Mouse (Mus musculus) limb, embryonic 15.5 days (tissue): ENCODE measurements around the gene Gramd1b. TPM values are rescaled to one million over a fixed set of nuclear protein-coding genes. Genes with fewer than 3 reads are reported as not detected.

Source experiments
- ATAC-seq: fragments of 200-750 bp; cut with Nextera tagmentation; 2 replicates; pipeline ENCODE4 v1.8.0; 2017; ENCODE audit warnings: low read depth, moderate TSS enrichment; ENCODE audit not compliant: insufficient number of reproducible peaks, low FRiP score, low TSS enrichment
- H3K27ac ChIP-seq: fragments of 300-500 bp; sonication (generic); 2 replicates; pipeline ENCODE4 v1.5.1; 2015; ENCODE audit warnings: moderate library complexity, mild to moderate bottlenecking, inconsistent platforms
- H3K27me3 ChIP-seq: fragments of 300-500 bp; sonication (generic); 2 replicates; pipeline ENCODE4 v1.6.1; 2015; ENCODE audit warnings: inconsistent platforms
- H3K36me3 ChIP-seq: fragments of 300-500 bp; sonication (generic); 2 replicates; pipeline ENCODE4 v1.6.1; 2015; ENCODE audit warnings: inconsistent platforms
- H3K4me1 ChIP-seq: fragments of 300-500 bp; sonication (generic); 2 replicates; pipeline ENCODE4 v1.6.1; 2015; ENCODE audit warnings: inconsistent platforms
- H3K4me2 ChIP-seq: fragments of 300-500 bp; sonication (generic); 2 replicates; pipeline ENCODE4 v1.6.1; 2015; ENCODE audit warnings: mild to moderate bottlenecking, inconsistent platforms
- H3K4me3 ChIP-seq: fragments of 300-500 bp; sonication (generic); 2 replicates; pipeline ENCODE4 v1.5.1; 2015; ENCODE audit warnings: mild to moderate bottlenecking, inconsistent platforms
- H3K9ac ChIP-seq: fragments of 300-500 bp; sonication (generic); 2 replicates; pipeline ENCODE4 v1.6.1; 2015; ENCODE audit warnings: inconsistent platforms
- H3K9me3 ChIP-seq: fragments of 300-500 bp; sonication (generic); 2 replicates; pipeline ENCODE4 v1.6.1; 2016; ENCODE audit warnings: inconsistent platforms
- WGBS: fragments of 180-500 bp; shearing (Covaris S2); methylation state at CpG from one replicate; pipeline ENCODE4 v1.1.7; 2015; 5-methylcytosine and 5-hydroxymethylcytosine counted together
- polyA plus RNA-seq: library from polyadenylated mRNA; unstranded; fragments of >200 nt; fragmentation: Nextera tagmentation; extraction: Ambion mirVana; gene quantifications from 2 replicates; pipeline ENCODE4 v1.2.1, GENCODE M21; 2015

Gene Gramd1b
- polyA plus RNA-seq, 1 experiment from 2014 or later: 3.2 TPM

DNA sequence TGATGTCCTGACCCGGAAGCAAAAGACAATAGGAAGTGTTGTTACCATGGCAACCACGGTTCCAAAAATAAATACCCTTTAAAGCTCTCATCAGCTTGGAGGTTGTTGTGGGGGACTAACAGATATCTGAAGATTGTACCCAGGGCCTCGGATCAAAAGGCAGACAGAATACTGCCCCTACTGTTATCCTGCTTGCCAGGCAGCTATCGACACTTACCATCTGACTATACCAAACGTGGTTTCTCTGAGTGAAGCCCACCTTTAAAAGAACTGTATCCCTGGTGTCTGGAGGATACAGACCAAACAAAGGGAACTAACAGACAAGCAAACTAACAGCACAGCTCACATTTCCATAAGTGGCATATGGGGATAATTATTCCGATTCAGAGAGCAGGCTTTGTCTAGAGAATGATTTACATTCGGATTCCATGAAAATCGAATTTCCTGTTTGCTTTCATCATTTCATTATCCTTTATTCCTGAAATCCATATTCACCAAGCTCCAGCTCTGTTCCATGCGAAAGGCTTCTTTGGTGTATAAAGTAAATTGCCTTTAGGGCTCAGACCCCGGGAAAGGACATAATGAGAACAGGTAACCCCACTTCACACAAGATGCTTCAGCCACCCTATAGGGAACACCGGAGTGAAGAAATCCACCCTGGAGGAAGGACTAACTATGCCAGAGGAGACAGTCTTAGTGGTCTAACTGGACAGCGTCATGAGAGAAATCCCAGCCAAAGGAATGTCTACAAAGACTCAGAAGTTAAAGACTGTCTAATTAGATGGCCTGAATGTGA lies 92.3 kb downstream of the Gramd1b start:
- no peaks in the 10 kb centered on the region for H3K36me3 ChIP-seq
- no peaks in the 10 kb centered on the region for H3K4me1 ChIP-seq
- H3K4me3 ChIP-seq: no peak overlapping the region
- H3K27ac ChIP-seq: no peak overlapping the region
- WGBS: 62% methylated on average over 12 of the region's 12 CpGs
- H3K4me2 ChIP-seq: no peak overlapping the region
- H3K9me3 ChIP-seq: no peaks in the 10 kb centered on the region
- no peaks in the 10 kb centered on the region for H3K27me3 ChIP-seq
- no peak for ATAC-seq
- no peak overlapping the region for H3K9ac ChIP-seq

GRCm38 (mm10) chr9:40437891-40438290 lies 93.3 kb downstream of the Gramd1b start:
- 71% methylated on average over 7 of the region's 7 CpGs for WGBS
- Histone ChIP-seq H3K4me1 (no peaks in the 10 kb centered on the region), H3K9ac (no peak overlapping the region), H3K36me3 (no peaks in the 10 kb centered on the region), H3K4me2 (no peak overlapping the region), H3K27ac (no peak overlapping the region), H3K9me3 (no peaks in the 10 kb centered on the region), H3K4me3 (no peak overlapping the region), H3K27me3 (no peaks in the 10 kb centered on the region)
- ATAC-seq: no peak

GRCm38 (mm10) chr9:40433286-40433685 lies 97.9 kb downstream of the Gramd1b start:
- no peaks in the 10 kb centered on the region for H3K9me3 ChIP-seq

DNA sequence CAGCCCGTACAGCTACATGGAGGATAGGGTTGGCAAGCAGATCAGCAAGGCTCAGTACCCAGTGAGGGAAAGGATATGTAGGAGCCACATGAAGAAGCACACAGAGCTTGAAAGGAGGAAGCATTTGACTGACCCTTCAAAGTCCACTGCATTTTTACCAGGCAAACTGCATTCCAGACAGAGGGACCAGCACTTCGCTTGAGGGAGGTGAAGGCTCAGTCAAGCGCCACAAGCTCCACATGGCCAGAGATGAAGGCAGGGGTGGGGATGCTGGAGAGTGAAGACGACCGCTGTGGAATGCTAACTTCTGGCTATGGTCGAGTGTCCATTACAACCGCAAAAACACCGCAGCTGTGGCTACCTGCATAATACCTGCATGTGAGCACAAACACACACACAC lies 100.2 kb downstream of the Gramd1b start:
- Histone ChIP-seq H3K4me2 (no peak overlapping the region), H3K27ac (no peak overlapping the region), H3K27me3 (no peaks in the 10 kb centered on the region), H3K9me3 (no peaks in the 10 kb centered on the region), H3K36me3 (no peaks in the 10 kb centered on the region), H3K9ac (no peak overlapping the region), H3K4me3 (no peak overlapping the region), H3K4me1 (no peaks in the 10 kb centered on the region)
- ATAC-seq: no peak
- 75% methylated on average over 8 of the region's 8 CpGs for WGBS

More at GRCm38 (mm10) chr9:40433286-40433685, 97.9 kb downstream of the Gramd1b start:
- H3K4me3 ChIP-seq: no peak overlapping the region
- H3K4me1 ChIP-seq: no peaks in the 10 kb centered on the region
- no peak overlapping the region for H3K9ac ChIP-seq
- no peak overlapping the region for H3K27ac ChIP-seq
- H3K4me2 ChIP-seq: no peak overlapping the region
- no peaks in the 10 kb centered on the region for H3K36me3 ChIP-seq
- ATAC-seq: no peak
- no peaks in the 10 kb centered on the region for H3K27me3 ChIP-seq
- WGBS: 85% methylated on average over 5 of the region's 5 CpGs

DNA sequence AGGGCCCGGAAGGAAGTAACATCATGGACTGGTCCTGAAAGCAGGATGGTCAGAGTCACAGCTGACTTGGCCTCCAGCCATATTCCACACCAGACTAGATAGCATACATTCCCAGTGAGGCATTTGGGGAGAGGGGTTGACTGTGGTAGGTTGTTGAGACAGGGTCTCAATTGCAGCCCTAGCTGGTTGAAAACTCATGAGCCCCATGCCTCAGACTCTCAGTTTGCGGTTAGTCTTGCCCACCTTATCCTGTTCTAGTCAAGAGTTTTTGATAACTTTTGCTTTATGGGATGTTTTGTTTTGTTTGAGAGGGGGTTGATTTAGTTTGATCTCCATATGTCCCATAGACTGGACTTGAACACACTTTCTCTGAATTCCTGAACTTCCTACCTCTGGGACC lies 103.5 kb downstream of the Gramd1b start:
- H3K4me2 ChIP-seq: no peak overlapping the region
- H3K4me3 ChIP-seq: no peak overlapping the region
- ATAC-seq: no peak
- H3K9me3 ChIP-seq: no peaks in the 10 kb centered on the region
- no peaks in the 10 kb centered on the region for H3K27me3 ChIP-seq
- no peaks in the 10 kb centered on the region for H3K36me3 ChIP-seq
- H3K4me1 ChIP-seq: no peaks in the 10 kb centered on the region
- H3K27ac ChIP-seq: no peak overlapping the region
- no peak overlapping the region for H3K9ac ChIP-seq
- 93% methylated on average over 2 of the region's 2 CpGs for WGBS

- Histone ChIP-seq H3K4me2 (no peak overlapping the region), H3K9me3 (no peaks in the 10 kb centered on the region), H3K4me1 (no peaks in the 10 kb centered on the region), H3K27me3 (no peaks in the 10 kb centered on the region), H3K27ac (no peak overlapping the region), H3K4me3 (no peak overlapping the region), H3K36me3 (no peaks in the 10 kb centered on the region), H3K9ac (no peak overlapping the region)
- no peak for ATAC-seq
- WGBS: 87% methylated on average over 9 of the region's 9 CpGs
Measured at GRCm38 (mm10) chr9:40426282-40426964, 104.8 kb downstream of the Gramd1b start.

DNA sequence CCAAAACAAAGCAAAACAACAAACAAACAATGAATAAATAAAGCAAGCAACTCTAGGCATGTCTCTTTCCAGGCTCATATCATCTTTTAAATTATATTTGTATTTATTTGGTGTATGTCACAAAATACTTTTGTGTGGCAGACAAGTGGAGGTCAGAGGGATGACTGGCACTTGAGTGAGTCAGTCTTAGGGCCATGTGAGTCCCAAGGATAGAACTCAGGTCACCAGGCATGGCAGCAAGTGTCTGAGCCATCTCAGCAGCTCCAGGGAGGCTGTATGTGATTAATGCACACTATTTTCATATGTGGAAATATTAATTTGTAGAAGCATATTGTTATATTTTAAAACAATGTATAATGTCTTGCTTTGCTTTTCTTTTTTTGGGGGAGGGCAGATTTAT lies 106.3 kb downstream of the Gramd1b start:
- Histone ChIP-seq H3K27ac (no peak overlapping the region), H3K36me3 (no peaks in the 10 kb centered on the region), H3K9me3 (no peaks in the 10 kb centered on the region), H3K4me2 (no peak overlapping the region), H3K4me3 (no peak overlapping the region), H3K27me3 (no peaks in the 10 kb centered on the region), H3K4me1 (no peaks in the 10 kb centered on the region), H3K9ac (no peak overlapping the region)
- no peak for ATAC-seq

DNA sequence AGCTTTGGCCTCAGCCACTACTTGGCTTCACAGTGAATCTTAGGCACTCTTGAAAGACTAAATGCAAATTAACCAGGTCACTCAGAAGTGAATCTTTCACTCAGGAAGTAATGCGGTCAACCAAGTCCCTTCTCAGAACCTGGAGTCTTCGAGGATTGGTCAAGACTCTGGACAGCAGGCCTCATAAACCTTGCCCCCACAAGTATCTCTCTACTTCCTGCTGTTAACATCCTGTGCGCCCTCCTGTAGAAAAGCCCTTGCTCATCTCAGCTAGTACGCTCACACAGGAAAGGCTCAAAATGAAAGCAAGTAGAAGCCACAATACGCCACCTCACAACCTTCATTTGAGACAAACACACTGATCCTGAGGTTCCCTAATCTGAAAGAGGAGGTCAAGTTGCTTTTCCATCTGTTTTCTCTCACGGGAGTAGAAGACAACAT lies 107.7 kb downstream of the Gramd1b start:
- Histone ChIP-seq H3K9me3 (no peaks in the 10 kb centered on the region), H3K4me2 (no peak overlapping the region), H3K36me3 (no peaks in the 10 kb centered on the region), H3K27me3 (no peaks in the 10 kb centered on the region), H3K4me1 (no peaks in the 10 kb centered on the region), H3K9ac (no peak overlapping the region), H3K27ac (no peak overlapping the region), H3K4me3 (no peak overlapping the region)
- ATAC-seq: no peak
- WGBS: 77% methylated on average over 6 of the region's 6 CpGs

DNA sequence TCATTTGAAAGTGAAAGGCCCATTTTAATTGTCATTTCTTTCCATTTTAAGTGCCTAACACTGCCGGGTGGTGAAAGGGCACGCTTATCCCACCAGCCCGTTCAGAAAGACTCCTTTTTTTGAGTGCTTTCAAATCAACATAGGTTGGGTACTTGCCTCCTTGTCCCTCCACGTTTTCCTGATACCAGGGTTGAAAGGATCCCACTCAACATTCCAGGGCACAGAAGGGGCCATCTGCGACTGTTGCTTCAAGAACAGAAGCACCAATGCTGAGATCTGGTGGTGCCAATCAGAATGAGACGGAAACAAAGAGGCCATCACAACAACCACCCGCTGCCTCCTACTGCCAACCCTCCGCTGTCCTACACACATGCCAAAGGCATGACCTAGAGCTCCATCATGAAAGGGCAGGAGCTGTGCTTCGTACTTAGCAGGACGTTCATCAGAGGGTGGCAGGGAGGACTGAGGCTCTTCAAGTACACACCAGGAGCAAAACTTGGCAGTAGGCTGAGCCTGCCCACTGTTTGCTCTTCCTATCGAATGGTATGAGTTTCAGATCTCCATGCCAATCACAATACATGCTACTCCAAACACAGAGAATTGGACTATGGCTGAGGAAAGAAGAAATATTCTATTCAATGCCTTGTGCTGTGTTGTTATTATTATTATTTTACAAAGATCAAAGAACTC lies 108.7 kb downstream of the Gramd1b start:
- no peaks in the 10 kb centered on the region for H3K27me3 ChIP-seq
- H3K27ac ChIP-seq: no peak overlapping the region
- no peak for ATAC-seq
- no peaks in the 10 kb centered on the region for H3K36me3 ChIP-seq
- H3K9ac ChIP-seq: no peak overlapping the region
- H3K9me3 ChIP-seq: no peaks in the 10 kb centered on the region
- H3K4me2 ChIP-seq: no peak overlapping the region
- H3K4me1 ChIP-seq: no peaks in the 10 kb centered on the region
- H3K4me3 ChIP-seq: no peak overlapping the region
- WGBS: 87% methylated on average over 11 of the region's 11 CpGs

DNA sequence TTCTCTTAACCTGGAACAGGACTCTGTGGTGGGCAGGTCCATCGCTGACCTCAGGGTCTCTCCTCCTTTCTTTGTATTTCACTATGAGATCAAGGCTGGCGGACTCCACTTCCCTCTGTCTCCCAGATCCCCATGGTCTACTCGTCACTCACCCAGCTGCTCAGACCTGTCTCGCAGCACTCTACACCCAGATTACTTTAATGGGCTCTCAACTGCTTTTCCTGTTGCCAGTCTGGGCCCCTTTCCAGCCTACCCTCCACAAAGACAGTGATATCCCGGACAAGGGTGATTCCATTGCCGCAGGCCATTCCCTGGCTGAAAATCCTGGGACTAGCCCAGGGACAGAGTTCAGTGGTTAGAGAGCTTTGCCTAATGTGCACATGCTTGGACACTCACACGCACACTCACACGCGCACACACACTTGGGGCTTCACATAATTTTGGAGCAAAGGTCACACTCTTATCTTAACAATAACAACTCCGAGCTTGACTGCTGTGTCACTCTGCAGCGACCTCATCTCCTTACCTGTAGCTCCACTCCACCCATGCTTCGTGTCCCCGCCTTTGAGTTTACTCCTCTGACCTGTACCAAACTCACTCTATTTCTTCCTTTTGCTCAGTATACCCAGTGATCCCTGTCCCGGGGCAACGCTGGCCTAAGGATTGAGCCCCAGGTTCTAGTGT lies 110.4 kb downstream of the Gramd1b start:
- no peaks in the 10 kb centered on the region for H3K36me3 ChIP-seq
- no peaks in the 10 kb centered on the region for H3K27me3 ChIP-seq
- H3K4me1 ChIP-seq: no peaks in the 10 kb centered on the region
- 85% methylated on average over 15 of the region's 15 CpGs for WGBS
- H3K27ac ChIP-seq: no peak overlapping the region
- no peak overlapping the region for H3K4me3 ChIP-seq
- no peak overlapping the region for H3K9ac ChIP-seq
- no peaks in the 10 kb centered on the region for H3K9me3 ChIP-seq
- no peak for ATAC-seq
- H3K4me2 ChIP-seq: no peak overlapping the region

GRCm38 (mm10) chr9:40418803-40419202 lies 112.4 kb downstream of the Gramd1b start:
- Histone ChIP-seq H3K4me1 (no peaks in the 10 kb centered on the region), H3K9me3 (no peaks in the 10 kb centered on the region), H3K36me3 (no peaks in the 10 kb centered on the region), H3K4me2 (no peak overlapping the region), H3K27ac (no peak overlapping the region), H3K9ac (no peak overlapping the region), H3K27me3 (no peaks in the 10 kb centered on the region), H3K4me3 (no peak overlapping the region)
- ATAC-seq: no peak
- WGBS: 84% methylated on average over 5 of the region's 5 CpGs

DNA sequence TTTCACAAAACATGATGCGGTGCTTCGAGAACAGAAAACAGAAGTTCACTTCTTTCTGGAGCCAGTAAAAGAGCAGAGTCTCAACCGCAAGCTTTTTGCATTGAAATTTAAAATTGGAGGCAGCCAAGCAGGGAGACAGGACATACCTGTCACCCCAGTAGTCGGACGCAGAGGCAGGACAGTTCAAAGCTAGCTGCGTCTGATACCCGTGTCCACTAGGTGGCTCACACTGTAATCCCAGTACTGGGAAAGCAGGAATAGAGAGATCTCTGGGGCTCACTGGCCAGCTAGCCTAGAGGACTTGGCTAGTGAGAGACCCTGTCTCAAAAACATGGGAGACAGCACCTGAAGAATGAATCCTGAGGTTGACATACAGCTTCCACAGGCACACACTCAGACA lies 115.0 kb downstream of the Gramd1b start:
- H3K4me2 ChIP-seq: no peak overlapping the region
- H3K4me1 ChIP-seq: no peaks in the 10 kb centered on the region
- H3K9me3 ChIP-seq: no peaks in the 10 kb centered on the region
- H3K27ac ChIP-seq: no peak overlapping the region
- no peak overlapping the region for H3K9ac ChIP-seq
- ATAC-seq: no peak
- no peaks in the 10 kb centered on the region for H3K27me3 ChIP-seq
- H3K4me3 ChIP-seq: no peak overlapping the region
- 86% methylated on average over 7 of the region's 7 CpGs for WGBS
- H3K36me3 ChIP-seq: no peaks in the 10 kb centered on the region
